Mouse (Mus musculus): Measurements from ENCODE around the gene Fignl2. TPM values are rescaled to one million over a fixed set of nuclear protein-coding genes. Genes with fewer than 3 reads are reported as not detected.

Gene Fignl2
- polyA plus RNA-seq, 1 experiment from 2014 or later, result 0.98 TPM

DNA sequence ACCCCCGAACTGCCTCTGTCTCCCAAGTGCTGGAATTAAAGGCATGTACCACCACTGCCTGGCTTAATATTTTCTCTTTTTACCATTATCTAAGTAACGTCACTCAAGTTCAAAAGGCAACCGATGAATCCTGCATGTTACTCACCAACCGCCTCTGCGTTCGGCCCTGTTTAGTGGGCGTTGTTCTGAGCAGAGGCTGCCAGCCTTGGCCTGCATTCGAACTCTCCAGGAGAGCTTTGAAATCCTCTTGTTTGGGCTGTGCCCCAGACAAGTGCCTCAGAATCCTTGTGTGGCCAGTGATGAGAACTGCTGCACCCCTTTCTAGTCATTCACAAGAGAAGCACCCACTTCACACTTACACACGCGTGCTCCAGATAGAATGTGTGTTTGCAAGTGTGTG is 27.6 kb upstream of the Fignl2 start:
- Histone ChIP-seq H3K9me3 (replicated peaks) (no peaks in the 10 kb centered on the region), H3K27me3 (ENCODE audit: low read depth, poor library complexity, severe bottlenecking) (no peaks in the 10 kb centered on the region), H3K27ac (no peak overlapping the region), H3K4me3 (no peak overlapping the region), H3K36me3 (no peaks in the 10 kb centered on the region), H3K4me1 (peaks cover 39% of the 10 kb centered on the region)
- no peak for DNase-seq (ENCODE audit: low spot score)
- WGBS, result 90% methylated on average over 10 of the region's 10 CpGs

DNA sequence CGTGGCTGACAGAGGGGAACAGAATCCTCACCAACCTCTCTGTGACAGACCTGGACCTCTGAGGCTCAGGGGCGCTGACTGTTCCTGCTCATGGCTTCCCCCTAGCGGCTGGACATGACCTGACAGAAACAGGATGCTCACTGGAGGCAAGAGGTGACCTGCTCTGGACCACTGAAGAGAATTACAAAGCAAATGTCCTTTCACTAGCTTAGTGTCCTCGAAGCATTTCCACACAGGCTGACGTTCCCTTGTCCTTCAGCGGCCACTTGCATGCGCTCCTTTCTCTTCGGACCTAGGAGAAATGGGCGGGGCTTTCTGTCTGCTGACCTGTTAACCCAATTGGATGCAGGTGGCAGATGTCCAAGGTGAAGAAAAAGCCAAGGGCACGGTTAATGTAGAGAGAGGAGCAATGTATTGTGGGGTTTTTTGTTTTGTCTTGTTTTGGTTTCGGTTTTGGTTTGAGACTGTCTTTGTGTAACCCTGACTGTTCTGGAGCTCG is 27.2 kb upstream of the Fignl2 start:
- Histone ChIP-seq H3K4me1 (peaks cover 39% of the 10 kb centered on the region), H3K4me3 (peak overlapping the region; percentile 18; the same call in 1 of the 2 replicates), H3K27ac (no peak overlapping the region; the same call in 1 of the 2 replicates), H3K36me3 (no peaks in the 10 kb centered on the region), H3K9me3 (replicated peaks) (no peaks in the 10 kb centered on the region), H3K27me3 (ENCODE audit: low read depth, poor library complexity, severe bottlenecking) (no peaks in the 10 kb centered on the region)
- DNase-seq (ENCODE audit: low spot score), result peak; percentile 86
- 19% methylated on average over 12 of the region's 12 CpGs for WGBS

DNA sequence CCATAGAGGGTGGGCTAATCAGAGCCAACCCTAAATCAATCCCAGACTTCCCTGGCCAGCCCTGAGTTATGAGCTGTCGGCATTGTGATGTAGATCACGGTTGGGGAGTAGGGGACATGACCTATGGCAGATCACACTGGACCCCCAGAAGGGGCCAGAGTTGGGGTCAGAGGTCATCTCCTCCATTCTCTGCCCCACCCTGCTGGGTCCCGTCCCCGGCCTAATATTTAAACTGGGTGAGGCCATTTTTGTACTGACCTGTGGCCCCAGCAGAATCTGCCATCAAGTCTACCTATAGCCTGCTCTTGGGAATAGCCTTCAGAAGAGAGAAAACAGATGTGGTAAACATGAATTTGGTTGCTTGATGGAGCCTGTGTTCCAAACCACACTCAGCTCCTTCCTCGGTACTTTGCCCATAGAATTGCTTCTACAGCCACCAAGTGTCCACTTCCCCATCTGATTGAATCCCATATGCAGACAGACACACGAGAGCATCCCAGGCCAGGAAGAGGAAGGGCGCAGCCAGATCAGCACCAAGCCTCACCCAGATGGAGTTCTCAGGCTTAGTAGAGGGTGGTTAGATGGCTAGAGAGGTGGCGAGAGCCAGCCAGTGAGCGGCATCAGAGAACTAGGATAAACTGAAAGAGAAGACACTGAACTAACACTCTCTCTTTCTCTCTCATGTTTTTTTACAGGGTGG is 25.4 kb upstream of the Fignl2 start:
- H3K27ac ChIP-seq, result no peak overlapping the region
- 57% methylated on average over 9 of the region's 9 CpGs for WGBS

DNA sequence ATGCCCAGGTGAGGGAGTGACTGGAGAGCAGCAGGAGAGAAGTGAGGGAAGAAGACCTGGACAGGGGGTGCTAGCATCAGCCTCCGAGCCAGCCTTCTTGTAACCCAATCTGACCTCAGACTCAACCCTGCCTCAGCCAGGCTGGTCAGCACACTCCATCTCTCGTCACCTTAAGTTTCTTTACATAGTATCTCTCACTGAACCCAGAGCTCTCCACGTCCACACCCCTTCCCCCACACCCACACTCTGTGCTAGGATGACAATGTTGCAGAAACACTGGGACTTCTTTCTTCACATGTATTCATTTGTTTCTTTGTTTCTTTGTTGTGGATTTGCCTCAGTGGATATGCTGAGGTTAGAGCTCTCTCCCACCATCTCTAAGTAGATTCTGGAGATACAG is 22.6 kb upstream of the Fignl2 start:
- H3K36me3 ChIP-seq, result no peaks in the 10 kb centered on the region
- no peak for DNase-seq (ENCODE audit: low spot score)
- no peaks in the 10 kb centered on the region for H3K9me3 ChIP-seq (replicated peaks)
- H3K4me1 ChIP-seq, result peaks cover 74% of the 10 kb centered on the region
- H3K27ac ChIP-seq, result no peak overlapping the region
- WGBS, result 83% methylated on average over 3 of the region's 3 CpGs
- H3K4me3 ChIP-seq, result no peak overlapping the region
- H3K27me3 ChIP-seq (ENCODE audit: low read depth, poor library complexity, severe bottlenecking), result no peaks in the 10 kb centered on the region

More for the DNA sequence above, 25.4 kb upstream of the Fignl2 start:
- H3K4me3 ChIP-seq, result no peak overlapping the region
- H3K27me3 ChIP-seq (ENCODE audit: low read depth, poor library complexity, severe bottlenecking), result no peaks in the 10 kb centered on the region
- no peaks in the 10 kb centered on the region for H3K9me3 ChIP-seq (replicated peaks)
- no peak for DNase-seq (ENCODE audit: low spot score)
- H3K4me1 ChIP-seq, result peaks cover 47% of the 10 kb centered on the region
- H3K36me3 ChIP-seq, result no peaks in the 10 kb centered on the region

DNA sequence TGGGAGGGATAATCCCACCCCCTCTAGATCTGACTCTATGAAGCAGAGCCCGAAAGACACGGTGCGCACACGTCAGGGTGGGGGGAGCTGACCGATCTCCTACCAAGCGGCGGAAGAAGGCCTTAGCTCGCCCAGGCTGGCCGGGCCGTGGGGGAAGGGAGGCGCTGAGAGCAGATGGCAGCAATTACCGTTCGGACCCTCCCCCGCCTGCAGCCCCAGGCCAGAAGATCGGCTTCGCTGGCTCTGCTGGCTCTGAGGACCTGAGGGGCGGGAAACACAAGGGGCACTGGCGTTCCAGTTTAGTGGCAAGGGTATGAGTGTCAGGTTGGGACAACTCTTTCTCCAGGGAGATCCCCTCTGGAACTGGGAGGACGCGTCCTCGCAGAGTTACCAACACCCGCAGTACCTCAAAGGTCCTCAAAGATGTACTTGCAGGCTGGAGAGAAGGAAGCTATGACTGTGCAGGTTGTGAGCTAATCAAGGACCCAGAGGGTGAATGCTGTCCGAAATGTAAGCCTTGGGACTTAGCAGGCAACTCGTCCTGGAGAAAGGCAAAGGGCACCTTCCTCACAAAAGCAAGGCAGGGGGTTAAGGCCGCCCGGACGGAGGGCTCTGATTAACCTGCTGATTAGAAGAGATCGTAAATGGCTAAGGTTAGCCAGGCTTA is 19.8 kb upstream of the Fignl2 start:
- DNase-seq (ENCODE audit: low spot score), result peak; percentile 95
- Histone ChIP-seq H3K4me3 (peak overlapping the region; percentile 39), H3K4me1 (peaks cover 80% of the 10 kb centered on the region), H3K27ac (peak overlapping the region; percentile 89), H3K36me3 (no peaks in the 10 kb centered on the region), H3K27me3 (ENCODE audit: low read depth, poor library complexity, severe bottlenecking) (no peaks in the 10 kb centered on the region), H3K9me3 (replicated peaks) (no peaks in the 10 kb centered on the region)
- WGBS, result 1% methylated on average over 28 of the region's 28 CpGs

DNA sequence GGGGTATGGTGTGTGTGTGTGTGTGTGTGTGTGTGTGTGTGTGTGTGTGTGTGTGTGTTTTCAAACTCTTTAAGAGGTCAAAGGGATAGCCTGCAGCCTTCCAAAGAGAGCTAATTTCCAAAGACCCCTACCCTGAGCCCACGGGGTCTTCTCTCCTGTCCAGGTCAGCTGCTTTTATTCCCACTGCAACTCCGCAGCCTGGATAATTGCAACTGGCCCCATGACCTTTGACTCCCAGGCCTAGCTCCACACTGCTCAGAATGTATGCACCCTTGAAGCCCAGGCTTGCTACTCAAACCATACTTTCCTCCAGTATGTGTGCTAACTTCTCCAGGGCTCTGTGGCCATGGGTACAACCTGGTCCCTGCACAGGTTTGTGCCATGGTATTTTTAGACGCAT is 17.0 kb upstream of the Fignl2 start:
- H3K4me3 ChIP-seq, result 0 out of 2 replicates have a peak overlapping the region, but pooled peaks have one; percentile 2
- no peaks in the 10 kb centered on the region for H3K9me3 ChIP-seq (replicated peaks)
- 26% methylated on average over 3 of the region's 3 CpGs for WGBS
- peaks cover 80% of the 10 kb centered on the region for H3K4me1 ChIP-seq
- H3K36me3 ChIP-seq, result no peaks in the 10 kb centered on the region
- H3K27me3 ChIP-seq (ENCODE audit: low read depth, poor library complexity, severe bottlenecking), result no peaks in the 10 kb centered on the region
- peak overlapping the region; percentile 89 for H3K27ac ChIP-seq
- no peak for DNase-seq (ENCODE audit: low spot score)

DNA sequence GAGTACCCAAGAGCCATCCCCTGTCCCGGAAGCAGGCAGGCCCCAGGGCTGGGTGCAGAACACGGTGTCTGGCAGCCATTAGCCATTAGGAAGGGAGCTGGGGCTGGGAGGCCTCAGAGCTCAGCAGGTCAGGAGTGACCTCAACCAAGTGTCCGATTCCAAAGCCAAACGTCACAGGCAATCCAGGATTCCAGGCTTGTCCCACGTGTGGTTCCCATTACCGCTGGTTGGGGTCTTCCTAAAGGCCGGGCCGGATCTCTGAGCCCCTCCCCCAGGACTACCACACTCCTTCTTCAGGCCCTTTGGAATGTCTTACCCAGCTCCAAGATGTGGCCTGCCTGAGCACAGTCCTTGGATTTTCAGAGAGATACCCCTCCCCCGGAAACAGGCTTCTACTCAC is 16.6 kb upstream of the Fignl2 start:
- H3K4me3 ChIP-seq, result 0 out of 2 replicates have a peak overlapping the region, but pooled peaks have one; percentile 2
- WGBS, result 8% methylated on average over 9 of the region's 9 CpGs
- DNase-seq (ENCODE audit: low spot score), result peak; percentile 77

DNA sequence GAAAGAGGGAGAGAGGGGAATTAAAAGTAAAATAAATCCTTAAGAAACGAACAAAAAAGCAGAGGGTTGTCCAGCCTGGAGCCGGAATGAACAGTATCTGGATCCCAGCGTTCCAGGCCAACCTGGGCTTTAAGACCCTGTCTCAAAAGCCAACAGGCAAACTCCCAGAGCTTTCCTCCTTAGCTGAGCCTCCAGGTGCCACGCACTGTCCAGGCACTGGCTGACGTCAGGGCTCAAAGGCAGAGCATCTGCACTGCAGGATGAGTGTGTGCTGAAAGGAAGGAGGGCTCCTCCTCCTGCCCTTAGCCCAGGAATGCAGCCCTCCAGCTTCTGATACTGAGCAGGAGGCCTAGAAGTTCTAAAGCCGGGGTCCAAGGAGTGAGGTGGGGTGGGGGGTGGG is 15.6 kb upstream of the Fignl2 start:
- Histone ChIP-seq H3K36me3 (no peaks in the 10 kb centered on the region), H3K27ac (peak overlapping the region; percentile 89), H3K27me3 (ENCODE audit: low read depth, poor library complexity, severe bottlenecking) (no peaks in the 10 kb centered on the region), H3K9me3 (replicated peaks) (no peaks in the 10 kb centered on the region), H3K4me3 (no peak overlapping the region; the same call in 1 of the 2 replicates), H3K4me1 (peaks cover 75% of the 10 kb centered on the region)
- WGBS, result 26% methylated on average over 6 of the region's 6 CpGs
- DNase-seq (ENCODE audit: low spot score), result peak; percentile 56

More for the DNA sequence above, 16.6 kb upstream of the Fignl2 start:
- Histone ChIP-seq H3K27ac (peak overlapping the region; percentile 89), H3K27me3 (ENCODE audit: low read depth, poor library complexity, severe bottlenecking) (no peaks in the 10 kb centered on the region), H3K9me3 (replicated peaks) (no peaks in the 10 kb centered on the region), H3K36me3 (no peaks in the 10 kb centered on the region), H3K4me1 (peaks cover 80% of the 10 kb centered on the region)

DNA sequence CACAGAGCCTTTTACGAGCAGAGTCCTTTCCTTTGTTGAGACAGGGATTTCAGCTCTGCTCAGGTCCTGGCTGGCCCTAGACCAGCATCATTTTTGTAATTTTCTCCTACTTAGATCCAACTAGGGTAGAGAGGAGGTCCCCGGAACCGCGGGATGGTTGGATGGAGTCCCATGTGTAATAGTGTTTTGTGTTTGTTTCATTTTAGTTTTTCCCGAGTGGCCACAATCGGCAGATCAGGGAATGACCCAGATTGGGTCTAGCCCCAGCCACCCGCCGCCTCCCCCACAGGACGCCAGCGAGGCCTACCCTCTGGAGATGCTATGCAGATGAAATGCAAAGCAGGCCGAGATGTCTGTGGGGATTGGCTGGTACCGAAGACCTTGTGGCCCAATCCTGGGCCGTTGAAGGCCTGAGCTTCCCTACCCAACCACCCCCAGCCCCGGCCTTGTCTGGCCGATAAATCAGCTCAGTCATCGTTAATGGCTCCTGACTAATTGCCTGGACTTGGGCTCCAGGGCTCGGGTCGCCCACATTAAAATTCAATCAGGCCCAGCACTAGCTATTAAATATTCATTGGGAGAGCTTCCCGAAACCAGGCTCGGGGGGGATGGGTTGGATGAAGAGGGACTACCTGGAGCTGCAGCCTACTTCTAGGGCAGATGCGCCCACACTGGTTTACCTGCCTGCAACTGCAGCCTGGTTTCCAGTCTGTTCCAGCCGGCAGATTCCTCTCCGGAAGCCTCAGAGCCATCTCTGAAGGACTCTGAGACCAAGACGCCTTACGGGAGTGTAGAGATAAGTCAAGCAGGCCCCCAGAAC is 14.7 kb upstream of the Fignl2 start:
- Histone ChIP-seq H3K27ac (peak overlapping the region; percentile 89), H3K4me3 (peak overlapping the region; percentile 36), H3K36me3 (no peaks in the 10 kb centered on the region), H3K4me1 (peaks cover 75% of the 10 kb centered on the region), H3K27me3 (ENCODE audit: low read depth, poor library complexity, severe bottlenecking) (no peaks in the 10 kb centered on the region), H3K9me3 (replicated peaks) (no peaks in the 10 kb centered on the region)
- peak; percentile 86 for DNase-seq (ENCODE audit: low spot score)
- WGBS, result 5% methylated on average over 25 of the region's 25 CpGs

DNA sequence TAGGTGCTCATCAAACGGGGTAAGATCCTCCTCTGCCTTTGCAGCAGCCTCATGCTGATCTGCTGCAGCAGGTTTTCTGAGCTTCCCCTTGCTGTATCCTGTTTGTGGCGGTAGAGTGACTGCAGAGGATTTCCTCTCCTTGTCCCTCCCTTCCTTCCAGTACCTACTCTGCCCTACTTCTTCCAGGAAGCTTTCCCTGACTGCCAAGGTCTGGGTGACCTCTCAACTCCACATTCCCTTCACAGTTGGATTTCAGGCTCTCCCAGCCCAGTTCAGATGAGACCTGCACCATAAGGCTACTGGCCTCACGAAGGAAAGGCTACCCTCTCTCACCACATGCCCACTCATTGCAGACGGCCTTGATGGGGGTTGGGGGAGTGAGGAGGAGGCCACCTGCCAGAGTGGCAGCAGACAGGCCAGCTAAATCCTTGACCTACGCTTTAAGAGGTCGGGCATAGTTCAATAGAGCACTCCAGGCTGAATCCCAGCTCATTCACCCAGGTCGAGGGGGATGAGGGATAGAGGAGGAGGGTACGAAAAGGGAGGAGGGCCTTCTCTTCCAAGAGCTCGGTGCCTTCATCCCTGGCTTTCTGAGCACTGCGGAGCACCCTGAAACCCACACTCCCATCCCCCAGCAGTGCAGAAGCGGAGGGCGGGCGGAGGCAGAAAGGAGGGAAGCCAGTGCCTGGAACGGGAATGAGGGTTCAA is 13.9 kb upstream of the Fignl2 start:
- Histone ChIP-seq H3K36me3 (no peaks in the 10 kb centered on the region), H3K4me1 (peaks cover 71% of the 10 kb centered on the region), H3K4me3 (peak overlapping the region; percentile 36), H3K27me3 (ENCODE audit: low read depth, poor library complexity, severe bottlenecking) (no peaks in the 10 kb centered on the region), H3K27ac (peak overlapping the region; percentile 89), H3K9me3 (replicated peaks) (no peaks in the 10 kb centered on the region)
- DNase-seq (ENCODE audit: low spot score), result peak; percentile 61
- 25% methylated on average over 14 of the region's 14 CpGs for WGBS

DNA sequence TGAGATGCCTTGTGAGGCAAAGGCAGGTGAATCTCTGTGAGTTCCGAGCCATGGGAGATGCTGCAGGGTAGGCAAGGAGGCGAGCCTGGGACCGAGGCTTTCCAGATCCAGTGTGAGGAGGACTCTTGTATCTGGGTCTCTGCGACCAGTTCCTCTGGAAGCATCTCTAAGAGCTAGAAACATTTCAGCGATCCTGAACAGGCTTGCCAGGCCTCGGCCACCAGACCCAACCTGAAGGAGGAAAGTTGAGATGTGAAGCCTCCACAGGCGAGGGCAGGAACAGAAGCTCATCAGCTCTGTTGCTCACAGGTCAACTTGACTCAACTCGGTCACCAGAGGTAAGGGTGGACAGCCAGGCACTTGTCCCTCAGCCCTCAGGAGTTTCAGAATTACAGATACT is 13.2 kb upstream of the Fignl2 start:
- DNase-seq (ENCODE audit: low spot score), result no peak
- no peaks in the 10 kb centered on the region for H3K27me3 ChIP-seq (ENCODE audit: low read depth, poor library complexity, severe bottlenecking)
- H3K36me3 ChIP-seq, result no peaks in the 10 kb centered on the region
- H3K4me1 ChIP-seq, result peaks cover 64% of the 10 kb centered on the region
- no peak overlapping the region for H3K4me3 ChIP-seq
- H3K27ac ChIP-seq, result peak overlapping the region; percentile 89
- 94% methylated on average over 8 of the region's 8 CpGs for WGBS
- H3K9me3 ChIP-seq (replicated peaks), result no peaks in the 10 kb centered on the region

DNA sequence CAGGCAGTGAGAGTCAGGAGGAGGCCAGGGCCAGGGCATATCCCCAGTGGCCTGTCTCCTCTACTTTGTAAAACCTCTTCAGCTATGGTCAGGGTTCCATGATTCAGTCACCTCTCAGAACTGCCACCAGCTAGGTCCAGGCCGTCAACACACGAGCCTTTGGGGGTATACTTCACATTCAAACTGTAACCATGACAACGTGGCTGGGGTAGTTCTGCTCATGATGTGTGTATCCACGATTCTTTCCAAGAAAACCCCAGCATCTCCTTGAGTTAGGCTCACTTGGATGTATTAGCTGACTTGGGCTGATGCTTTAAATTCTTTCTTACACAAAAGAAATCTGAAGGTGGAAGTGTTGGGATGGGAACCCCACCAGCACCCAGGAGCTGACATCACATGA is 9.9 kb upstream of the Fignl2 start:
- Histone ChIP-seq H3K4me3 (no peak overlapping the region), H3K4me1 (peaks cover 46% of the 10 kb centered on the region), H3K9me3 (replicated peaks) (no peaks in the 10 kb centered on the region), H3K27me3 (ENCODE audit: low read depth, poor library complexity, severe bottlenecking) (no peaks in the 10 kb centered on the region), H3K36me3 (no peaks in the 10 kb centered on the region), H3K27ac (0 out of 2 replicates have a peak overlapping the region, but pooled peaks have one; percentile 27)
- WGBS, result 81% methylated on average over 4 of the region's 4 CpGs
- DNase-seq (ENCODE audit: low spot score), result no peak

Measured in limb, embryonic 10.5 days (tissue).